Mouse (Mus musculus): Measurements from ENCODE around the gene 1700088E04Rik.
A peak's percentile ranks its signal among the peaks of the same experiment; 100 is the strongest.

1700088E04Rik gene

GRCm38 (mm10) chr15:79140866-79141565, at the start of gene 1700088E04Rik, which contains the start of gene Polr2f:
Gene 1700088E04Rik (minus strand): TSS chr15:79141253.
Gene Polr2f (plus strand): TSS chr15:79141009.
- peak; percentile 97 for DNase-seq (ENCODE audit: low read depth, low spot score)

- no peak for DNase-seq (ENCODE audit: low read depth, low spot score)
Measured at GRCm38 (mm10) chr15:79187819-79188218, 46.8 kb upstream of the 1700088E04Rik start.

- no peak for DNase-seq (ENCODE audit: low read depth, low spot score)
Measured at GRCm38 (mm10) chr15:79185213-79185612, 44.2 kb upstream of the 1700088E04Rik start.

GRCm38 (mm10) chr15:79176905-79177304, 35.9 kb upstream of the 1700088E04Rik start:
- DNase-seq (ENCODE audit: low read depth, low spot score) = peak; percentile 52

GRCm38 (mm10) chr15:79166712-79167111, 25.7 kb upstream of the 1700088E04Rik start:
- DNase-seq (ENCODE audit: low read depth, low spot score) = peak; percentile 87

- no peak for DNase-seq (ENCODE audit: low read depth, low spot score)
Measured at GRCm38 (mm10) chr15:79165140-79165539, 24.1 kb upstream of the 1700088E04Rik start, which contains the start of gene Sox10. Gene Sox10 (minus strand): TSS chr15:79165240.

- DNase-seq (ENCODE audit: low read depth, low spot score) = peak; percentile 82
Measured at GRCm38 (mm10) chr15:79164251-79164650, 23.2 kb upstream of the 1700088E04Rik start.

- DNase-seq (ENCODE audit: low read depth, low spot score) = no peak
Measured at GRCm38 (mm10) chr15:79162822-79163221, 21.8 kb upstream of the 1700088E04Rik start.

GRCm38 (mm10) chr15:79162301-79162700, 21.2 kb upstream of the 1700088E04Rik start:
- no peak for DNase-seq (ENCODE audit: low read depth, low spot score)

GRCm38 (mm10) chr15:79155572-79155971, 14.5 kb upstream of the 1700088E04Rik start:
- DNase-seq (ENCODE audit: low read depth, low spot score) = no peak

GRCm38 (mm10) chr15:79152709-79153108, 11.7 kb upstream of the 1700088E04Rik start:
- peak; percentile 73 for DNase-seq (ENCODE audit: low read depth, low spot score)

- DNase-seq (ENCODE audit: low read depth, low spot score) = peak; percentile 37
Measured at GRCm38 (mm10) chr15:79151881-79152280, 10.8 kb upstream of the 1700088E04Rik start.

GRCm38 (mm10) chr15:79148533-79148932, 7.5 kb upstream of the 1700088E04Rik start:
- DNase-seq (ENCODE audit: low read depth, low spot score) = peak; percentile 90

- no peak for DNase-seq (ENCODE audit: low read depth, low spot score)
Measured at GRCm38 (mm10) chr15:79145522-79145921, 4.5 kb upstream of the 1700088E04Rik start.

- DNase-seq (ENCODE audit: low read depth, low spot score) = no peak
Measured at GRCm38 (mm10) chr15:79144021-79144420, 3.0 kb upstream of the 1700088E04Rik start.

GRCm38 (mm10) chr15:79143316-79143715, 2.3 kb upstream of the 1700088E04Rik start:
- DNase-seq (ENCODE audit: low read depth, low spot score) = no peak

- DNase-seq (ENCODE audit: low read depth, low spot score) = no peak
Measured at GRCm38 (mm10) chr15:79141566-79141917, 489 bp upstream of the 1700088E04Rik start.

GRCm38 (mm10) chr15:79139640-79140039, 1.4 kb downstream of the 1700088E04Rik start:
- DNase-seq (ENCODE audit: low read depth, low spot score) = no peak

GRCm38 (mm10) chr15:79135783-79136575, 5.1 kb downstream of the 1700088E04Rik start:
- DNase-seq (ENCODE audit: low read depth, low spot score) = no peak

GRCm38 (mm10) chr15:79135332-79135731, 5.7 kb downstream of the 1700088E04Rik start:
- DNase-seq (ENCODE audit: low read depth, low spot score) = no peak

GRCm38 (mm10) chr15:79134496-79135270, 6.4 kb downstream of the 1700088E04Rik start:
- DNase-seq (ENCODE audit: low read depth, low spot score) = no peak

- DNase-seq (ENCODE audit: low read depth, low spot score) = no peak
Measured at GRCm38 (mm10) chr15:79133191-79133661, 7.8 kb downstream of the 1700088E04Rik start.
